Mouse (Mus musculus) adrenal gland, adult 18-20 months (tissue): ENCODE measurements around the gene Bcl2l1. TPM values are rescaled to one million over a fixed set of nuclear protein-coding genes. Genes with fewer than 3 reads are reported as not detected.

Experiments used
- DNase-seq, 2 experiments: peaks; one replicate each; pipeline ENCODE4 v3.0.0; 2021 to 2022; ENCODE audit warnings: low spot score in 2 of 2
- total RNA-seq, 2 experiments: library from RNA; stranded (reverse); gene quantifications; 1 replicate in 1 of 2; 2 replicates in 1 of 2; pipeline ENCODE4 v1.2.3; 2021

Bcl2l1 gene
- total RNA-seq, 2 experiments from 2014 or later, result 63.6 to 73.5 TPM

- DNase-seq, result no peak
Measured at GRCm38 (mm10) chr2:152776019-152776418, 55.5 kb downstream of the Bcl2l1 start.

- DNase-seq, result no peak
Measured at GRCm38 (mm10) chr2:152775357-152775756, 56.2 kb downstream of the Bcl2l1 start.

GRCm38 (mm10) chr2:152772231-152772630 is 59.3 kb downstream of the Bcl2l1 start:
- DNase-seq, result no peak

GRCm38 (mm10) chr2:152771571-152771970 is 60.0 kb downstream of the Bcl2l1 start:
- no peak for DNase-seq

GRCm38 (mm10) chr2:152769677-152770076 is 61.9 kb downstream of the Bcl2l1 start:
- DNase-seq, result no peak

GRCm38 (mm10) chr2:152767618-152768271 is 63.8 kb downstream of the Bcl2l1 start:
- peak in 1 of 2 experiments; percentile 66 for DNase-seq

GRCm38 (mm10) chr2:152766387-152767123 is 65.0 kb downstream of the Bcl2l1 start:
- peak; percentile 95 to 96 for DNase-seq

- no peak for DNase-seq
Measured at GRCm38 (mm10) chr2:152765045-152765674, 66.4 kb downstream of the Bcl2l1 start.

- DNase-seq, result no peak
Measured at GRCm38 (mm10) chr2:152764172-152765044, 67.1 kb downstream of the Bcl2l1 start.

- DNase-seq, result no peak
Measured at GRCm38 (mm10) chr2:152763310-152763709, 68.2 kb downstream of the Bcl2l1 start.

GRCm38 (mm10) chr2:152758351-152758750 is 73.2 kb downstream of the Bcl2l1 start:
- no peak for DNase-seq

- DNase-seq, result no peak
Measured at GRCm38 (mm10) chr2:152757478-152757877, 74.0 kb downstream of the Bcl2l1 start.

- DNase-seq, result no peak
Measured at GRCm38 (mm10) chr2:152756474-152757393, 74.8 kb downstream of the Bcl2l1 start.

- DNase-seq, result no peak
Measured at GRCm38 (mm10) chr2:152753944-152754711, 77.4 kb downstream of the Bcl2l1 start, which contains the start of gene Cox4i2. Cox4i2 (plus strand) TSS chr2:152754173.

GRCm38 (mm10) chr2:152742435-152742834 is 89.1 kb downstream of the Bcl2l1 start:
- DNase-seq, result peak; percentile 60 to 76

- peak; percentile 57 to 62 for DNase-seq
Measured at GRCm38 (mm10) chr2:152741153-152742041, 90.1 kb downstream of the Bcl2l1 start.

- DNase-seq, result no peak
Measured at GRCm38 (mm10) chr2:152740490-152740889, 91.0 kb downstream of the Bcl2l1 start.

GRCm38 (mm10) chr2:152739842-152740260 is 91.7 kb downstream of the Bcl2l1 start:
- no peak for DNase-seq
